8 mouse cellular contexts compared by ENCODE assay signal in genomic region chr4:32864131-32864866, GRCm38 (mm10).
DNase-seq lines count a peak whose midpoint lies in the region; ATAC-seq and TF ChIP-seq lines count a peak whose summit lies in the region.

No protein-coding gene starts in this region.

- no peak overlapping the region for H3K4me2 ChIP-seq in liver, embryonic 12.5 days
- H3K4me2 ChIP-seq in limb, embryonic 11.5 days (ENCODE audit: low read depth, severe bottlenecking) = peak overlapping the region; percentile 37; the same call in 1 of the 2 replicates

- TF ChIP-seq POLR2A in liver, adult 2 months (IDR thresholded peaks at IDR 0.05; ENCODE audit: extremely low read depth, insufficient read depth, low read length) = no peak

- DNase-seq in CD4-positive, CD25-positive, alpha-beta regulatory T cell, adult 2 months (ENCODE audit: low read depth, low spot score) = peak; percentile 7
- no peak for DNase-seq in liver, adult 2 months (ENCODE audit: extremely low read depth, low read depth, low spot score)
- DNase-seq in limb, embryonic 11.5 days (ENCODE audit: low spot score) = peak; percentile 30
- DNase-seq in thymus, postnatal 10 days (ENCODE audit: low spot score in 2 of 2) = peak; percentile 53 to 62
- no peak for DNase-seq in adrenal gland, adult 8-10 months
- DNase-seq in kidney, postnatal 10 days = no peak

- no peak overlapping the region for H3K4me3 ChIP-seq in liver, adult 2 months (ENCODE audit: insufficient read depth, low read depth, low read length)
- H3K4me3 ChIP-seq in liver, embryonic 12.5 days = no peak overlapping the region
- H3K4me3 ChIP-seq in limb, embryonic 11.5 days (ENCODE audit: low read depth, low read length) = no peak overlapping the region

- 71% methylated on average over 31 of the region's 31 CpGs for WGBS in liver, adult 2 months
- WGBS in liver, embryonic 12.5 days (ENCODE audit: insufficient replicate concordance) = 66% methylated on average over 31 of the region's 31 CpGs
- WGBS in limb, embryonic 11.5 days = 52% methylated on average over 31 of the region's 31 CpGs

- 0 out of 2 replicates have a peak, but pooled peaks cover 3% of the 10 kb centered on the region for H3K4me1 ChIP-seq in liver, adult 2 months (ENCODE audit: control insufficient read depth, insufficient read depth, low read length)
- H3K4me1 ChIP-seq in liver, embryonic 12.5 days = peaks cover 79% of the 10 kb centered on the region
- H3K4me1 ChIP-seq in limb, embryonic 11.5 days (ENCODE audit: control insufficient read depth, insufficient read depth, low read length) = peaks cover 9% of the 10 kb centered on the region

- H3K27ac ChIP-seq in liver, adult 2 months (replicated peaks; ENCODE audit: insufficient read depth, low read depth, low read length) = peak overlapping the region; percentile 47
- no peak overlapping the region for H3K27ac ChIP-seq in liver, embryonic 12.5 days
- no peak overlapping the region for H3K27ac ChIP-seq in limb, embryonic 11.5 days (replicated peaks; ENCODE audit: low read depth, low read length)

- no peaks in the 10 kb centered on the region for H3K27me3 ChIP-seq in liver, adult 2 months (ENCODE audit: control insufficient read depth, insufficient read depth, low read length)
- H3K27me3 ChIP-seq in liver, embryonic 12.5 days (replicated peaks) = peaks cover 34% of the 10 kb centered on the region
- no peaks in the 10 kb centered on the region for H3K27me3 ChIP-seq in limb, embryonic 11.5 days (ENCODE audit: control insufficient read depth, insufficient read depth, low read length)

- no peaks in the 10 kb centered on the region for H3K9me3 ChIP-seq in liver, embryonic 12.5 days (replicated peaks)
- H3K9me3 ChIP-seq in limb, embryonic 11.5 days (ENCODE audit: control insufficient read depth, low read length) = no peaks in the 10 kb centered on the region

- H3K36me3 ChIP-seq in liver, adult 2 months (ENCODE audit: control insufficient read depth, insufficient read depth, low read length) = no peaks in the 10 kb centered on the region
- no peaks in the 10 kb centered on the region for H3K36me3 ChIP-seq in liver, embryonic 12.5 days
- no peaks in the 10 kb centered on the region for H3K36me3 ChIP-seq in limb, embryonic 11.5 days (ENCODE audit: control insufficient read depth, insufficient read depth, low read length)

- ATAC-seq in CD4-positive, CD25-positive, alpha-beta regulatory T cell, adult 4 months = no peak
- no peak for ATAC-seq in liver, embryonic 12.5 days
- no peak for ATAC-seq in limb, embryonic 11.5 days (ENCODE audit: insufficient number of reproducible peaks, low FRiP score, low TSS enrichment, low read depth)

- no peak for TF ChIP-seq CTCF in liver, adult 2 months (IDR thresholded peaks at IDR 0.05; ENCODE audit: low read depth, low read length)

- H3K9ac ChIP-seq in liver, adult 2 months (ENCODE audit: low read depth, low read length) = no peak overlapping the region
- H3K9ac ChIP-seq in liver, embryonic 12.5 days = no peak overlapping the region
- no peak overlapping the region for H3K9ac ChIP-seq in limb, embryonic 11.5 days (ENCODE audit: low read length)

- H3K79me2 ChIP-seq in liver, adult 2 months (ENCODE audit: control insufficient read depth, insufficient read depth, low read length) = no peaks in the 10 kb centered on the region

Comparison
In these comparisons a context has a peak if more than half of its experiments do, and no peak if none do; other contexts are left out.
1. DNase-seq: peak in CD4-positive, CD25-positive, alpha-beta regulatory T cell, adult 2 months (single experiment), limb, embryonic 11.5 days (single experiment) and thymus, postnatal 10 days (2 of 2); none in liver, adult 2 months (single experiment), adrenal gland, adult 8-10 months (single experiment) and kidney, postnatal 10 days (single experiment).